Mouse (Mus musculus): Measurements from ENCODE around the gene Gnb2. TPM values are rescaled to one million over a fixed set of nuclear protein-coding genes. Genes with fewer than 3 reads are reported as not detected.

The Gnb2 gene
- 100 to 1,000 TPM; 107 to 129 TPM for total RNA-seq (2021)
- long read RNA-seq, experiment 1, transcript Gnb2-201 (10 exons, 1,860 nt), result major isoform, 27 of 44 reads
- long read RNA-seq, experiment 1, partial matches to known transcripts, result 2 of 44 reads
- long read RNA-seq, experiment 1, other reads (novel, unspliced or antisense), result 14 of 44 reads
- long read RNA-seq, experiment 2, transcript Gnb2-201 (10 exons, 1,860 nt), result major isoform, 49 of 65 reads
- long read RNA-seq, experiment 2, partial matches to known transcripts, result 2 of 65 reads
- long read RNA-seq, experiment 2, other reads (novel, unspliced or antisense), result 14 of 65 reads

DNA sequence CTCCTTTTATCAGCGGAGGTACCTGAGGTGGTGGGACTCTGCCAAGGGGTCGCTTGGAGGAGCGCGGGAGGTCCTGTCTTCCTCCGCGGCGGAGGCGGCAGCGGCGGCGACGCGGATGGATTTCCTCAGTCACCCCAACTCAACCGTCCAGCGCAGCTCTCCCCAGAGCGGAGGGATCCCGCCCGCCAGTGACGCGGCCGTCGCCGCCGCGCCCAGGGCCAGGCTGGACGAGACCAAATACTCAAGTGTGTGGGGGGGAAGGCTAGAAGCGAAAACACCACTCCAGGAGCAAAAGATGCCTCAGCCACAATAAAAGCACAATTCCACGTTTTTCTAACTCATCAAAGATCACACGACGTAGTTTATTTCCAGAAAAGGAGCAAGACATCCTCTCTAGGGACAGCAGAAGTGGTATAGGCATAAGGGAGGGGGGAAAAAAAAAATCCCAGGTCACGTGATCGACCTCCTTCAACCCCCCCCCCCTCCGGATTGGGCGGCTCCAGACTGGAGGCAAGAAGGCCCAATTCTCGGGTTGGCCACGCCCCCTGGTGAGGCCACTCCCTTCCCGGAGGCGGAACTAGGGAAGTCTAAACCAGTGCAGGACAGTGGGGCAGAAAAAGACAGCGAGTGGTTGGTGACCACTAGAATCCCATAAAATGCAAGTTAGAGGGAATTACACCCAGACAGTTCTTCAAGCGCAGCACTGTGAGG, at the start of gene Gnb2, which contains the start of gene Epo:
Gene Gnb2 (minus strand): TSS at position 394 of the 711 bp plus-strand sequence.
Gene Epo (minus strand): TSS at position 126 of the 711 bp plus-strand sequence.
- intact Hi-C loops (cut with DNase I), result loop anchor here (2.0 to 5.0 kb wide), 3 partner anchors 68 to 244 kb away; partner anchors contain the start of genes Mospd3, Ppp1r35 and Tsc22d4
- peak; percentile 97 to 100 for DNase-seq

DNA sequence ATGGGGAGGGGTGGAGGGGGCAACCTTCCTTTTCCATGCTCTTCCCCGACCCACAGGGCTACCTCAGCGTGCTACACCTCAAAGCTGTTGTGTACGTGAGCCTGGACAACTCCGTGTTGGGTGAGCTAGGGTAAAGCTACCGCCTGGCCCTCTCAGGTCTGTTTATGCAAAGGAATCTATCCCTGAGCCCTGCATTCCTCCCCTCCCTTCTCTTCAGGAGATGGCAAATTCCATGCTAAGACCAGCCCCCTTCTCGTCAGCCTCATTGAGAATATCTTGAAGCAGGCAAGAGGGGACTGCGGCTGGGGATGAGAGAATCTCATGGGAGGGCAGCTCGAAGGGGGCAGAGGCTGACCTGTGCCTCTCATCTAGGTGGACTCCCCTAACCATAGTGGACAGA, 49.4 kb upstream of the Gnb2 start:
- no peak for DNase-seq
- intact Hi-C loops (cut with DNase I), result loop anchor here (5.0 kb wide), 1 partner anchor 175 kb away; no protein-coding TSS in a partner anchor

DNA sequence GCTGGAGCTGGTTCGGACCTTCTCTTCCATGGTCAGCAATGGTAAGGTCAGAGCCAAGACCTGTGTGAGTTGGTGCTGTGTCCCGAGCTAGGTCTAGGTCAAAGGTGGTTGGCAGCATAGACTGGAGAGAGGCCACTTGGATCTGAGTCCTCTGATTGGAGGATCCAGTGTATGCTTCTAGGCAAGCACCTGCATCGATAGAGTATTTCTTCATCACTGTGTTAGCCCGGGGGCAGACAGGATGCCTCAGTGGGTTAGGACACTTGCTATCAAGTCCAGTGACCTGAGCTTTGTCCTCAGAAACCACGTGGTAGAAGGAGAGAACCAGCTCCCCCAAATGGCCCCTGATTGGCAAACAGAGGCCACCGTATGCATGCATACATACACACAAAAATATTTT, 46.9 kb upstream of the Gnb2 start:
- intact Hi-C loops (cut with DNase I), result loop anchor here (5.0 kb wide), 1 partner anchor 177 kb away; no protein-coding TSS in a partner anchor
- no peak for DNase-seq

DNA sequence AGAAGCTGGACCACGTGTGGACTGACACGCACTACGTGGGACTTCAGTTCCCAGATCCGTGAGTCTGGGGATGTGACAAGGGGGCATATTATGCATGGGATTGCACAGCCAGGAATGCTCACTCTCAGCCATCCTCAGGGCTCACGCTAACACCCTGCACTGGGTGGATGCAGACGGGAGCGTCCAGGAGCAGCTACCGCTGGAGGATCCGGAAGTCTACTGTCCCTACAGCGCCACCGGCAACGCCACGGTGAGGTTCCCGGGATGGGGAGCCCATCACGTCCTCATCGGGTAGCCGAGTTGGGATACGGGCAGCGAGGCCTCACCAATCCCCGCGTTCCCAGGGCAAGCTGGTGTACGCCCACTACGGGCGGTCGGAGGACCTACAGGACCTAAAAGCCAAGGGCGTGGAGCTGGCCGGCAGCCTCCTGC, 41.2 kb upstream of the Gnb2 start:
- intact Hi-C loops (cut with DNase I), result no loop called here
- peak in 1 of 2 experiments; percentile 22 for DNase-seq

DNA sequence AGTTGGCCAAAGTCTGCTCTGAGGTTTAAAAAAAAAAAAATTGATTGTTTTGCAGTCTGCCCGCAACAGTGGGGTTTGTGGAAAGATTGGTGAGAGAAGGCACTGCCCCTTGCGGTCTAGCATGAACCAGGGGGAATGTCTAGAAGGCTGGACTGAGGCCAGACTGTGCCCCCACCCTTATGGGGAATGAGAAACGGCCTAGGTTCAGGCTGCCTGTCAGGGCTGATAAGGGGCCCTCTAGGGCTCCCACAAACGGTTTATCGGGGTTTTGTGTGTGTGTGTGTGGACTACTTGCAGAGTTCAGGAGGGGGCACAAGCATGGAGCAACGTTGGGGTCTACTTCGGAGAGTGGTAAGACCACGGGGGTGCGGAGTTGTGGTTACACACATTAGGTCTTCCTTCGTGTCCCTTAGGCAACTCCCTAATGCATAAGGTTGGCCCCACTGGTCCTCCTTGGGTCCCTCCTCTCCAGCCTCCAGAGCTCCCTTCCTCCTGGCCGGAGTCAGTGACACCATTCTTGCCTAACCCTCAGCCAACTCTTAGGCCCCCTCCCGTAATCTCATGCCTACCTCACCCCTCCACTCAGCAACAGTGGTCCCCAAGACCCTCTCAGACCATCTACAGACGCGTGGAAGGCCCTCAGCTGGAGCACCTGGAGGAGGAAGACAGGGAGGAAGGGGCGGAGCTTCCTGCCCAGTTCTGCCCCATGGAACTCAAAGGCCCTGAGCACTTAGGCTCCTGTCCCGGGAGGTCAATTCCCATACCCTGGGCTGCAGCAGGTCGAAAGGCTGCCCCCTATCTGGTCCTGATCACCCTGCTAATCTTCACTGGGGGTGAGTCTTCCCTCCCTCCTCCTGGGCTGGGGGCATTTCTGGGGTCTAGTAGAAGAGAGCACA, 37.6 kb upstream of the Gnb2 start:
- intact Hi-C loops (cut with DNase I), result no loop called here
- no peak for DNase-seq

DNA sequence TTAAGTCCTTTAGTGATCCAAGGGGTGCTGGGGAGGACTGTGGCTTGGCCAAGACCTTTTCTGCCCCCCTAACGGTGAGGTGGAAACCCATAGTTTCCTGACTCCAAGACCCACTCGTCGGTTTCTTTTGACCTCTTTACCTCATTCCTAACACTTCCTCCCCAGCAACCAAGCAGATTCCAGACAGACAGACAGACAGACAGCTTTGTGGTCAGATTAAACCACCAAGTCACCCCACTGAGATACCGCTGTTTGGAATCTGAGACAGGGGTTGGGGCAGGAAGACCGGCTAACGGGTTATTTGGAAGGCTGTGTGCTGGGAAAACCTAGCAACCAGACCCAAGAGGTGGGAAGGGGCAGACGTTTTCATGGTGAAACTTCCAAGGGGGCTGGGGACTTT, 36.9 kb upstream of the Gnb2 start:
- intact Hi-C loops (cut with DNase I), result no loop called here
- DNase-seq, result no peak

DNA sequence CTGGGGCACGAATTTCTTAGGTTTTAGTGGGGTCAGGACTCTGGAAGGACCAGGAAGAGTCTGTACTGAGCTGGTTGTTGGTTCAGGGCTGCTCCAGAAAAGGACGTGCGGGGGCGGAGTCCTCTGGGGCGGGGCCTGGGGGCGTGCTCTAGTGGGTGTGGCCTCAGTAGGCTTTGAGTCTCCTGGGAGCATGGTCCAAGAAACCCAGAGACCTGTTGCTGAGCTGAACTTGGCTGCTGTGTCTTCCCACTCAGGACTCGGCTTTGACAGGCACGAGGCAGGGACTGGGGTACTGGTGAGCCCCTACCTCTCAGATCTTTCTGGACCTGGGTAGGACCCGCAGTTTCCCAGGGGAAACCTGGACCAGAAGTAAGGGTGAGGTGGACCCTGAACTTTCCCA, 36.4 kb upstream of the Gnb2 start, which contains the start of gene Tfr2:
Gene Tfr2 (plus strand): TSS at position 176 of the 400 bp plus-strand sequence.
- intact Hi-C loops (cut with DNase I), result no loop called here
- peak in 1 of 2 experiments; percentile 16 for DNase-seq

DNA sequence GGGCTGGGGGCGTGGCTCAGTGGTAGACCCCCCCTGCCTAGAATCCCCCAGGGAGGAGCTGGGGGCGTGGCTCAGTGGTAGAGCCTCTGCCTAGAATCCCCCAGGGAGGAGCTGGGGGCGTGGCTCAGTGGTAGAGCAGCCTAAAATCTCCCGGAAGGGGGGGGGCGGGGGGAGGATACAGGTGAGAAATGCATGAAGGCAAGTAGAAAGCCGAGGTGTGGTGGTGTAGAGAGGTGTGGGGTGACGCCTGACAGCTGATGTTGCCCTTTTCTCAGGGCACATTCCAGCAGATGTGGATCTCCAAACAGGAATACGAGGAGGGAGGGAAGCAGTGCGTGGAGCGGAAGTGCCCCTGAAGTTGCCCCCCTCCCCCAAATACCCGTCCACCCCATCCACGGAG, 35.7 kb upstream of the Gnb2 start:
- no peak for DNase-seq
- intact Hi-C loops (cut with DNase I), result no loop called here

DNA sequence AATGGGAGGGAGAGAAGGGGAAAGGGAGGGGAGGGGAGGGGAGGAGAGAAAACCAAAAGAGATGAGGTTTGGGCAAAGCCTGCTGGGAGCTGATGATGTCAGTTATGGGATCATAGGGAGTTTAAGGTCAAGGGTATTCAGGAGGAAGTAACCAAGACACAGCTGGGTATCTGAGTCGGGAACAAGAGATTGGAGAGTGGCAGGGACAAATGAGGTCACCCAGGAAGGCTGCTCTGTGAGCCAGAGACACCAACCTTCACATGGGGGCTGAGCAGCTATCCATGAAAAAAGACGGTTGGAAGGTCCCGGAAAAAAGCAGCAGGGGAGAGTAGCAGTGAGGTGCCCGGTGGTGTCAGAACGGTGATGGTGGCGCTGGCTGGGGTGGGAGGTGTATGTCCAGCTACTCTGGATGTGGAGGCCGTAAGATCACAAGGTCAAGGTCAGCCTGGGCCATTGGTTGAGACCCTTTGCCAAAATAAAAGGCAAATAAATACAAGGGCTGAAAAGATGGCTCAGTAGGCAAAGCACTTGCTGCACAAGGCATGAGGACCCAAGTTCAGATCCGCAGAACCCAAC, 35.0 kb upstream of the Gnb2 start:
- DNase-seq, result no peak
- intact Hi-C loops (cut with DNase I), result no loop called here

DNA sequence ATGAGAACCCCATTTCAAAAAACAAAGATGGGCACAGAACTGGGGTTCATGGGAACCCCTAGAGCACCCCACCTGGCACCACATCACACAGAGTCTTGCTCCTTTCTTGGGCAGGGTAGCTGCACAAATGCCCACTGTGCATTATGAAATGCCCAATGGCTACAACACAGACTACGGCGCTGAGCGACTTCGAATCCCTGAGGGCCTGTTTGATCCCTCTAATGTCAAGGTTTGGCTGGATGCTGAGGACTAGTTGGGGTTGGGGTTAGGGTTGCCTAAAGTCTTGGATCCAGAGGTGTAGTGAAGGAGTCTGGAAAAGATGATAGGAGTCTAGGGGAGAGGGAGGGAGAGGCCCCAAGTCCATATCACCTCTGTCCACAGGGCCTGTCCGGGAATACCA, 33.1 kb upstream of the Gnb2 start:
- intact Hi-C loops (cut with DNase I), result no loop called here
- DNase-seq, result no peak

DNA sequence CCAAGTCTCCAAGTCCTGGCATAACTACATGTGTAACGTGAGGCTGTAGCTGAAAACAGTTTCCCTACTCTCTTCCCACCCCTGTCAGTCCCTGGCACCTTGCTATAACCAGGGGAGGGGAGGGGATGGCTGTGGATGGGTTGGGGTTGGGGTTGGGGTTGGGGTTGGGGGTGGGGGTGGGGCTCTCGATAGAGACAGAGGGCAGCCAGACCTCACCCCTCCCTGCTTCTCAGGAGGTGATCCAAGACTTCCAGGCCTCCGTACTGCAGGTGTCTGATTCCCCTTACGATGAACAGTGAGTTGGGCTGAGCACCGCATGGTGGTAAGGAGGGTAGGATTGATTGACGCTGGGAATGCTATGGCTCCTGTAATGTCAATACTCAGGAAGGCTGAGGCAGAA, 32.4 kb upstream of the Gnb2 start:
- DNase-seq, result no peak
- intact Hi-C loops (cut with DNase I), result no loop called here

DNA sequence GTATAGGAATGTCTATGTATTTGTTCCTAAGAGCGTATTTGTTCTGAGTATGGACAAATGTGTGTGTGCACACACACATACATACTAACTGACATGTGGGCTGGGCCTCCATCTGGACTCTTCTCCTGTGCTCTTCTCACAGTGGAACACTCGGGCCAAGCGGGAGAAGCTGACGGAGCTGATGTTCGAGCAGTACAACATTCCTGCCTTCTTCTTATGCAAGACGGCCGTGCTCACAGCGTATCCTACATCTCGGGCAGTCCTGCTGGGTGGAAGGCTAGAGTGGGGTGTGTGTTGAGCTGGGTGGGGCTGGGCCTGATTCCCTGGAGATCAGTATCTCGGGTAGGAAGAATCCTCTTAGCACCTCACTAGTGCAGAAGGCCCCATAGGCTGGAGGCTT, 29.7 kb upstream of the Gnb2 start:
- no peak for DNase-seq
- intact Hi-C loops (cut with DNase I), result no loop called here

DNA sequence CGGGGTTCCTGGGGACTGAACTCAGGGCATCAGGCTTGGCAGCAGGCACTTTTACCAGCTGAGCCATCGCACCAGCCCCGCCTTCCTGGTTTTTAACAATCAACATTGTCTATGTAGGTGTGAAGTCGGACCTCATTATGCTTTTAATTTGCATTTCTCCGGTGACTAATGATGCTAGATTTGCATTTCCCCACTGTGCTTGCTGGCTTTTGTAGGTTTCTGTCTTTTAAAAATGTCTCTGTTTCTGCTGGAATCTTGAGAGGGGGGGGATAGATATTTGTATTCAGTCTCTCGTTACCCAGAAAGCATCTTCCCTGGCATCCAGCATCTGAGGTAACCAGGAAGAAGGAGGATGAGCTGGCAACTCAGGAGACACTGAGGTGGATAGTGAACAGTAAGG, 28.2 kb upstream of the Gnb2 start:
- intact Hi-C loops (cut with DNase I), result no loop called here
- DNase-seq, result no peak

DNA sequence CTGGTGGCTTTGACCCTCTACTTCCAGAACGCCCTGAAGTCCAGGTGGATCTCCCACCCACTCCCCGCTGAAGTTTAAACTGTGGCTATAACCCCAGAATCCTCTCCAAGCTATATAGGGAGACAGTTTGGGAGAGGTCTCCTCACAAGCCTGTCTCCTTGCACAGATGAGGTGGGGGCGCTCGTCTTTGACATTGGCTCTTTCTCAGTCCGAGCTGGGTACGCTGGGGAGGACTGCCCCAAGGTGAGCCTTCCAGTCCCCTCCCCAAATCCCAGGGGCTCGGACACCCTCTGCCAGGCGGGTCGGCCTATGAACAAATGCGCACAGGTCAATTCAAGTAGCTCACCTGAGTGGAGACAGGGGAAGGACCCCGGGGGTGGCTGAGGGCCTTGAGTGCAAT, 20.6 kb upstream of the Gnb2 start:
- intact Hi-C loops (cut with DNase I), result no loop called here
- no peak for DNase-seq

DNA sequence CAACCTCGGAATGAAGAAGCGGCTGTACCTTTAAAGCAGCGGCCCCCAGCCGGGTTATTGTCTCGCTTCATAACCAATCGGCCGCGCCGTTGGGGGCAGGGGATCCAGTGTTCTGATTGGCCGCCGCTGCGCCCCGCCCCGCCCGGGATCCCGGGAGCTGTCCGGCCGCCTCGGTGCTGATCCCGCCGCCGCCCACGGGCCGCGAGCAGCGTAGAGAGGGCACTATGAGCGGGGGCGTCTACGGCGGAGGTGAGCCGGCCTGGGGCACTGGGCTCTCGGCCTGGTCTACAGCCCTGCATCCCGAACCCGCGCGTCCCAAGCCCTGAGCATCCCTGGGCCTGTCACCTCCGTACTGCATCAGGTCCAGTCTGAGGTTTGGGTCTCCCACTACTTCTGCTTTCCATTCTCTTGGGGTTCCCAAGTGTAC, 20.1 kb upstream of the Gnb2 start, which contains the start of gene Actl6b:
Gene Actl6b (plus strand): TSS at position 107 of the 427 bp plus-strand sequence.
- DNase-seq, result peak; percentile 43 to 49
- intact Hi-C loops (cut with DNase I), result no loop called here

DNA sequence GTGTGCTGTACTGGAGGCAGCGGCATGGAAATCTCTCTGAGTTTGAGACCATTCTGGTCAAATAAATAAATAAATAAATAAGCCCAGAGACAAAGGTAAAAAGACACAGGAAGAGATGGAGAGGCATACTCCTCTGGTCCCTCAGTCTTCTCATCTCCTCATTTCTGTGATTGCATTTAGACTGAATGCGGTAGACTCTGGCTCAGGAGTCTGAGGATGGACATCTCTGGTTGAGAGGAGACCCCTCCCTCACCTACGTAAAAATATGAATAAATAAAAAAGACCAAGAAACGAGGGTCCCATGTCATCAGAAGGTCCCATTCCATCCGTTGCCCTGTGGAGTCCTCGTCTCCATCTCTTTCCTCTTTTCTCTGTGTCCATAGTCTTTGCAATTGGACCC, 19.7 kb upstream of the Gnb2 start:
- intact Hi-C loops (cut with DNase I), result no loop called here

DNA sequence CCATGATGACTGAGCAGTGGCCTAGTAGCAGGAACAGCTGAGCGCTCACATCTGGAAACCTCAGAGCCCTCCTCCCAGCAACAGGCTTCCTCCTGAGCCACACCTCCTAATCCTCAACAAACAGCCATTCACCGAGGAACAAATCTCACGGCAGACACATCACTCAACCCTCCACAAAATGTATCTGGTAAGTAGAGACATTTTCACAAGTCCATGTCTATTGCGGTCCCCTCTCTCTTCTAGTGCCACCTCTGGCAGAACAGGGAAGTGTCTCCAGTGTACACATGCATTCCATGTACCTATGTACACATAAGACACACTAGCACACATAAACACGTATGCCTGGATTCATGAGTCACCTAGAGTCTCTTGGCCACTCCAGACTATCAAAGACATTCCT, 17.8 kb upstream of the Gnb2 start:
- intact Hi-C loops (cut with DNase I), result no loop called here
- DNase-seq, result no peak

More for the DNA sequence above, 19.7 kb upstream of the Gnb2 start:
- DNase-seq, result no peak

DNA sequence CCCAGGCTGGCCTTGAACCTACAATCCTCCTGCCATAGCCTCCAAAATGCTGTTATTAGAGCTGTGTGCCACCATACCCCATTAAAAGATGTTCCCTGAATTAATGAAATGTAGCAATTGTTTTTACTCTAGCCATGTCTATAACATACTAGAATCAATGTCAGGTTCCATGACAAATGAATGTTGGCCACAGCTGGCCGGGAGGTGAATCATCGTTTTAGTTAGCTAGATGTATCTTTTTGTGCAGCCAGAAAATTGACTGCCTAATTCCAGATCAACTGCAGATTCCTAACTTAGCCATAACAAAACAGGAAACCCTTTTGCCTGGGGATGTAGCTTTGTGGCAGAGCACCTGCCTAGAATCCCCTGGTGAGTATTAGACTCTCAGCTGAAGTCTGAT, 16.5 kb upstream of the Gnb2 start:
- no peak for DNase-seq
- intact Hi-C loops (cut with DNase I), result no loop called here

DNA sequence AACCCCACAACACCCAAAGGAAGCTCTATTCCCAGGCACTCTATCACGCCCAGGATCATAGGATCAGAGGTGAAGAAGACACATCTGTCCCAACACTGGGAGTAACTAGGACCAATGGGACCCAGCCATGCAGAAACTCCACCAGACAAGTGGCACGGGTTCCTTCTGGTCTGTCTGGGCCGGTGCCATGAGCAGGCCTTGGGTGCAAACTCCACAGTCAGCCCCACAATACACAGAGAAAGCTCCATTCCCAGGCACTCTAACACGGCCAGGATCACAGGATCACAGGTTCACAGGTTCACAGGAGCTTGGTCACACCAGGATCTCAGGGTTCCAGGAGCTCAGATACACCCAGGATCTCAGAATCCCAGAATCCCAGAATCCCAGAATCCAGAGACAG, 12.3 kb upstream of the Gnb2 start:
- intact Hi-C loops (cut with DNase I), result no loop called here
- DNase-seq, result no peak

DNA sequence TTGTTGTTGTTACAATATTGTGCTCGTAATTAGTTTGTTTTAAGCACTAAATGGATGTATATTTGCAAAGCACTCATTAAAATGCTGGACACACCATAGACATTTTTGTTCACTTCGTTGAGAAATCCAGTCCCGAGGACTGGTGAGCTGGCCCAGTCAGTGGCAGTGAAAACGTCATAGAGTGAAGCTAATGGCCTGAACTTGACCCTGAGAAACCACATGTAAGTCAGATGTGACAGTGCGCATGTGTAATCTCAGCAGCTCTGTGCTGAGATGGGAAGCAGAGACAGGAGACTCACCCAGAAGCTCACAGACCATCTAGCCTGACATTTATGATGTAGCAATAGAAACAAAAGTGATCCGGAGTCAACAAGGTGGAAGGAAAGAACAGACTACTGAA, 11.6 kb upstream of the Gnb2 start:
- DNase-seq, result no peak

More for the DNA sequence above, 11.6 kb upstream of the Gnb2 start:
- intact Hi-C loops (cut with DNase I), result no loop called here
